9 mouse cellular contexts compared by ENCODE assay signal in the genomic region with DNA sequence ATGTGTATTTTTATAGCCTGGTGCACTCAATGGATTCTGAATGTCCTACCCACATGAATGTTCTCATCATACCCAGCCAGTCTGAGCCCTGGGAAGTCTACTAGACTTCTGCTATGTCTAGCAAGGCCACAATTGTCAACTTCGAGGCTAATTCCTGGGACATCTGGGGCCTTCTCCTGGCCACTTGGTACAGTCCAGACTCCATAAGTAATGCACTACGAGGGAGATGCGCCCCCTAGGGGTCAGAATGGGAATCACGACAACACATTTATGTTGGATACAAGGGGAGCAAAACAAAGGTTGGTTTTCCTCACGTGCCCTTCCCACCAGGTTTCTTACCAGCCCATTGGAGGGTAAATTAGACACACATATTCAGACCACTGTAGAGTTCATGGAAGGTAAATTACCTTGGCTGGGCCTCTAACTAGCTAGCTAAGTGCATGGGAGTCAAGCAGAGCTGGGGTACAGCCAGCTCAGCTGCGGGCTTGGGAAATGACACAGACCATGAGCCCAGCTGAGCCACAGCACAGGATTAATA. TPM values are rescaled to one million over a fixed set of nuclear protein-coding genes. Genes with fewer than 3 reads are reported as not detected.
DNase-seq lines count a peak whose midpoint lies in the region; ATAC-seq and TF ChIP-seq lines count a peak whose summit lies in the region.
"Had no signal": no experiment of that assay in that cellular context is flagged by ENCODE, and none has a peak within 500 bp of the region (broad histone marks: within the 10 kb centered on the region; RNA-seq: fewer than 3 reads in every experiment).

No protein-coding gene starts in this region.

- peaks cover 4% of the 10 kb centered on the region; the same call in 1 of the 2 replicates for H3K4me1 ChIP-seq in intestine, embryonic 14.5 days (replicated peaks; ENCODE audit: control insufficient read depth, insufficient read depth, low read length)
- H3K4me1 ChIP-seq in intestine, embryonic 16.5 days (ENCODE audit: control insufficient read depth, insufficient read depth, low read length), result peaks cover 11% of the 10 kb centered on the region; the same call in 1 of the 2 replicates
- peaks cover 6 to 34% of the 10 kb centered on the region in 2 experiments; a peak in 3 of 4 replicates for H3K4me1 ChIP-seq in ES-E14 (ENCODE audit: control insufficient read depth in 2 of 2, insufficient read depth in 2 of 2, low read length in 2 of 2, poor library complexity in 1 of 2)
- H3K4me1 ChIP-seq in limb, embryonic 10.5 days, result peaks cover 8% of the 10 kb centered on the region

- no peak for ATAC-seq in intestine, embryonic 14.5 days (replicated peaks; ENCODE audit: low FRiP score, low TSS enrichment, low read depth)
- ATAC-seq in intestine, embryonic 16.5 days, result no peak

- no peaks in the 10 kb centered on the region for H3K27me3 ChIP-seq in intestine, embryonic 14.5 days (replicated peaks; ENCODE audit: control insufficient read depth, insufficient read depth, low read length)
- no peaks in the 10 kb centered on the region for H3K27me3 ChIP-seq in intestine, embryonic 16.5 days (replicated peaks; ENCODE audit: control insufficient read depth, insufficient read depth, low read length)
- no peaks in the 10 kb centered on the region for H3K27me3 ChIP-seq in limb, embryonic 10.5 days (ENCODE audit: low read depth, poor library complexity, severe bottlenecking)
- no peaks in the 10 kb centered on the region for H3K27me3 ChIP-seq in splenic B cell, adult 2 months (ENCODE audit: control insufficient read depth, insufficient read depth, low read length, poor library complexity, severe bottlenecking)

- H3K4me2 ChIP-seq in intestine, embryonic 14.5 days (ENCODE audit: low read length), result no peak overlapping the region
- H3K4me2 ChIP-seq in intestine, embryonic 16.5 days (ENCODE audit: low read depth, low read length), result no peak overlapping the region
- H3K4me2 ChIP-seq: midbrain, embryonic 12.5 days had no signal

- no peak overlapping the region for H3K9ac ChIP-seq in intestine, embryonic 14.5 days (ENCODE audit: low read length)
- H3K9ac ChIP-seq in intestine, embryonic 16.5 days (ENCODE audit: low read depth, low read length), result no peak overlapping the region
- H3K9ac ChIP-seq in ES-E14 (ENCODE audit: insufficient read depth, low read depth, low read length, poor library complexity, severe bottlenecking), result no peak overlapping the region

- no peak overlapping the region for H3K4me3 ChIP-seq in intestine, embryonic 14.5 days (ENCODE audit: low read depth, low read length)
- H3K4me3 ChIP-seq in intestine, embryonic 16.5 days (ENCODE audit: low read length), result no peak overlapping the region
- H3K4me3 ChIP-seq in ES-E14 (ENCODE audit: insufficient read depth in 1 of 2, low read depth in 1 of 2, low read length in 2 of 2, poor library complexity in 1 of 2, severe bottlenecking in 1 of 2), result no peak overlapping the region
- H3K4me3 ChIP-seq in limb, embryonic 10.5 days, result no peak overlapping the region
- H3K4me3 ChIP-seq: midbrain, embryonic 12.5 days had no signal

- H3K9me3 ChIP-seq in intestine, embryonic 14.5 days (ENCODE audit: control insufficient read depth, low read length), result no peaks in the 10 kb centered on the region
- H3K9me3 ChIP-seq in intestine, embryonic 16.5 days (ENCODE audit: control insufficient read depth, low read length), result no peaks in the 10 kb centered on the region
- no peaks in the 10 kb centered on the region for H3K9me3 ChIP-seq in ES-E14 (ENCODE audit: control insufficient read depth, insufficient read depth, low read depth, low read length)
- H3K9me3 ChIP-seq in limb, embryonic 10.5 days (replicated peaks), result no peaks in the 10 kb centered on the region
- H3K9me3 ChIP-seq: midbrain, embryonic 12.5 days had no signal

- 33% methylated on average over 6 of the region's 6 CpGs for WGBS in intestine, embryonic 14.5 days
- 33% methylated on average over 6 of the region's 6 CpGs for WGBS in intestine, embryonic 16.5 days
- 32% methylated on average over 6 of the region's 6 CpGs for WGBS in limb, embryonic 10.5 days

- in situ Hi-C loops in ES-E14 (cut with MboI; ENCODE audit: low sequenced_read_pairs in 2 of 2, unreplicated experiment in 2 of 2), result no loop called here

- H3K27ac ChIP-seq in intestine, embryonic 14.5 days (ENCODE audit: low read depth), result no peak overlapping the region
- no peak overlapping the region for H3K27ac ChIP-seq in intestine, embryonic 16.5 days (ENCODE audit: low read length)
- no peak overlapping the region for H3K27ac ChIP-seq in ES-E14 (ENCODE audit: insufficient read depth, low read depth, low read length, poor library complexity, severe bottlenecking)
- H3K27ac ChIP-seq in limb, embryonic 10.5 days, result no peak overlapping the region
- H3K27ac ChIP-seq: midbrain, embryonic 12.5 days had no signal

- peak; percentile 66 for DNase-seq in intestine, embryonic 14.5 days (ENCODE audit: low spot score)
- DNase-seq in B cell, adult 2 months, result peak; percentile 73 to 78
- DNase-seq in ES-E14 (ENCODE audit: low read depth, low spot score), result peak; percentile 74
- peak; percentile 56 for DNase-seq in cerebellum, adult 9-11 months
- DNase-seq in limb, embryonic 10.5 days (ENCODE audit: low spot score), result peak; percentile 73
- DNase-seq in splenic B cell, adult 2 months (ENCODE audit: low read depth, low spot score), result peak; percentile 63
- DNase-seq in urinary bladder, adult 2 months (ENCODE audit: low spot score), result no peak

- no peaks in the 10 kb centered on the region for H3K36me3 ChIP-seq in intestine, embryonic 14.5 days (ENCODE audit: control insufficient read depth, insufficient read depth, low read length)
- H3K36me3 ChIP-seq in intestine, embryonic 16.5 days (ENCODE audit: control insufficient read depth, insufficient read depth, low read length), result no peaks in the 10 kb centered on the region
- H3K36me3 ChIP-seq in ES-E14 (ENCODE audit: control insufficient read depth, insufficient read depth, low read length, poor library complexity, severe bottlenecking), result no peaks in the 10 kb centered on the region
- H3K36me3 ChIP-seq in limb, embryonic 10.5 days, result no peaks in the 10 kb centered on the region
- H3K36me3 ChIP-seq in splenic B cell, adult 2 months (ENCODE audit: control insufficient read depth, insufficient read depth, low read length, poor library complexity, severe bottlenecking), result no peaks in the 10 kb centered on the region
- H3K36me3 ChIP-seq: midbrain, embryonic 12.5 days had no signal

TF ChIP-seq in ES-E14, 5 proteins besides CTCF, POLR2A, EP300 and RAD21:
- TF ChIP-seq ZC3H11A (IDR thresholded peaks at IDR 0.05; ENCODE audit: borderline replicate concordance, low read depth, low read length), result no peak
- TF ChIP-seq MAFK (IDR thresholded peaks at IDR 0.05; ENCODE audit: insufficient read depth, low read depth, low read length), result no peak
- TF ChIP-seq HCFC1 (IDR thresholded peaks at IDR 0.05; ENCODE audit: borderline replicate concordance, insufficient read depth, low read length), result no peak
- TF ChIP-seq ZNF384 (IDR thresholded peaks at IDR 0.05; ENCODE audit: low read depth, low read length), result no peak
- TF ChIP-seq CHD2 (IDR thresholded peaks at IDR 0.05; ENCODE audit: low read depth, low read length), result no peak

RNA-seq across cellular contexts. Expression of a gene that starts 14.0 kb away (rescaled TPM):
- polyA plus RNA-seq in intestine, embryonic 14.5 days (2014; fragmentation: Nextera tagmentation; extraction: Ambion mirVana), result 17.5 and 20.1 TPM in 2 replicates
- 11.1 and 12.5 TPM in 2 replicates for polyA plus RNA-seq in intestine, embryonic 16.5 days (2015; fragmentation: Nextera tagmentation; extraction: Ambion mirVana)
- total RNA-seq in ES-E14 (2012; rRNA removed), result 16.0 and 21.2 TPM in 2 replicates
- polyA plus RNA-seq in limb, embryonic 10.5 days (2016; fragmentation: Nextera tagmentation; extraction: Ambion mirVana), result 9.8 and 15.4 TPM in 2 replicates
- 18.8 and 18.9 TPM in 2 replicates for polyA plus RNA-seq in urinary bladder, adult 2 months (2012; rRNA removed)

RNA-seq across cellular contexts. Expression of a gene that starts 43.6 kb away (rescaled TPM):
- polyA plus RNA-seq in intestine, embryonic 14.5 days (2014; fragmentation: Nextera tagmentation; extraction: Ambion mirVana), result 183 and 184 TPM in 2 replicates
- polyA plus RNA-seq in intestine, embryonic 16.5 days (2015; fragmentation: Nextera tagmentation; extraction: Ambion mirVana), result 343 and 356 TPM in 2 replicates
- 148 and 177 TPM in 2 replicates for total RNA-seq in ES-E14 (2012; rRNA removed)
- 236 and 271 TPM in 2 replicates for polyA plus RNA-seq in limb, embryonic 10.5 days (2016; fragmentation: Nextera tagmentation; extraction: Ambion mirVana)
- 59.2 and 75.5 TPM in 2 replicates for polyA plus RNA-seq in urinary bladder, adult 2 months (2012; rRNA removed)
